Mouse (Mus musculus): ENCODE data around the gene Timm22. TPM values are rescaled to one million over a fixed set of nuclear protein-coding genes. Genes with fewer than 3 reads are reported as not detected.

Gene Timm22
- polyA plus RNA-seq, 1 experiment from 2014 or later: 119 TPM

DNA sequence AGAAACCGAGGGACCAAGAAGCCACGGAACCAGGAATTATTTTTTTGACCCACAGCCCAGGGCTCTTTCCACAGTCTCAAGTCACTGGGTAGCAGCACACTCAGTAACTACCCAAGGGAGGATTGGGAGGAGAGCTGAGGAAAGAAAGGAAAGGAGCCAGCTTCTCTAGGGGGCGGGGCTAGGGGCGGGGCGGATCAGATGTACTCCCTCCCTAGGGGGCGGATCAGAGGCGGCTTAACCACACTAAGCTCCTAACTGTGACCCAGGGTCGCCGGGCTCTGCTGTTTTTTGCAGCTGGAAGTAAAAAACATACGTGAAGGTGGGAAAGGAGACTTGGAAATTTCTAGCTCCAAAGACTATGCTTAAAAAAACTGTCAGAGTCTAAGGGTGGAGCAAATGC is 39.5 kb downstream of the Timm22 start:
- Histone ChIP-seq H3K27ac (peak overlapping the region; percentile 44; the same call in 1 of the 2 replicates), H3K4me3 (no peak overlapping the region), H3K4me2 (no peak overlapping the region), H3K9me3 (no peaks in the 10 kb centered on the region), H3K4me1 (replicated peaks) (peaks cover 72% of the 10 kb centered on the region), H3K9ac (no peak overlapping the region; the same call in 1 of the 2 replicates), H3K36me3 (peaks cover 68% of the 10 kb centered on the region), H3K27me3 (no peaks in the 10 kb centered on the region)
- no peak for ATAC-seq (ENCODE audit: low FRiP score)
- WGBS: 3% methylated on average over 10 of the region's 10 CpGs

DNA sequence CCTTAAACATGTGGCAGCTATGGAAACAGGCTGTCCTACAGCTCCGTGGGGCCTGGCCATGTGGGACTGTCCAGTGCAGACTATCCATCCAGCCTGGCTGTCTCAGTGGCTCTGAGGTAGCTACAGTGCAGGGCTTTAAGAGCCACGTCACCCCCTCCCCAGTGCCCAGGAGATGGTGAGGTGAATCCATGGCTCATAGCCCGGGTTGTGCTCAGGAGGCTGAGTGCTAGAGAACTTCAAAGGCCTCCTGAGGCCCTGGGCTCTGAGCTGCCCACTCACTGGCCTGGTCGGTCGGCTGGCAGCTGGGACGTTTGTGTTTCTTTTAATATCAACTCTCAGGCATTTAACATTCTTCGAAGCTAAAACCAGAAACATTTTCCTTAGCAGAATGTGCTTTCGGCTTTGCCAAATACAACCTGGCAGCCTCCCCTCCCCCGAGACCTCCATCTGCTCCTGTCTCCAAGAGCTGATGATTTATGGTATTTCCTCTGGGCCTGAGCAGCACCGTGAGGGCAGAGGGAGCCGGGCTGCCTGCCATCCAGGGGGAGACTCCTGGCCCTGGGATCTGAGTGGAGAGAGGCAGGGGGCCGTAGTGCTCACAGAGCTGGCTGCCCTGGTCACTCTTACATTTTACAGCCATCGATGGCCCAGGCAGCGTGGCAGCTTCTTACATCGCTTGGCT is 42.9 kb downstream of the Timm22 start:
- H3K4me2 ChIP-seq: peak overlapping the region; percentile 25; the same call in 1 of the 2 replicates

DNA sequence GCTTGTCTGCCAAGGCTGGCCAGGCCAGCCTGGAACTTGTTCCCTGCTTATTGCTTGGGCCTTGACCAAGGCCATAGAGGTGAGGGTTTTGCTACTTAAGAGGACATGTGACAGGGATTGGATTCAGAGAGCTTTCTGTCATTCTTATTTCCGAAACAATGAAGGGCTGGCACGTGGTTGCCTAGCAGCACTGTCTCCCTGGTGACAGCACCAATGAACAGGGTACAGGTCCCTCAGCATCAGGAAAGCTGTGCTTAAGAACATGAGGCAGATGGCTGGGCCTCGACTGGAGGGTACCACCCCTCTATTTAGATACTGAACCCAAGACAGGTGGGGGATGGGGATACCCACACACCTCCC is 43.4 kb downstream of the Timm22 start:
- H3K9me3 ChIP-seq: no peaks in the 10 kb centered on the region
- H3K27me3 ChIP-seq: no peaks in the 10 kb centered on the region
- H3K4me3 ChIP-seq: no peak overlapping the region
- peaks cover 64% of the 10 kb centered on the region for H3K4me1 ChIP-seq (replicated peaks)
- peak overlapping the region; percentile 95 for H3K27ac ChIP-seq
- peak overlapping the region; percentile 25; the same call in 1 of the 2 replicates for H3K4me2 ChIP-seq
- 9% methylated on average over 3 of the region's 3 CpGs for WGBS
- H3K36me3 ChIP-seq: peaks cover 74% of the 10 kb centered on the region
- peak overlapping the region; percentile 65 for H3K9ac ChIP-seq
- peak; percentile 77 for ATAC-seq (ENCODE audit: low FRiP score)

More for the DNA sequence above, 42.9 kb downstream of the Timm22 start:
- peaks cover 64% of the 10 kb centered on the region for H3K4me1 ChIP-seq (replicated peaks)
- H3K4me3 ChIP-seq: no peak overlapping the region
- H3K27ac ChIP-seq: peak overlapping the region; percentile 95
- H3K27me3 ChIP-seq: no peaks in the 10 kb centered on the region
- peak; percentile 74 for ATAC-seq (ENCODE audit: low FRiP score)
- peaks cover 75% of the 10 kb centered on the region for H3K36me3 ChIP-seq
- 12% methylated on average over 15 of the region's 15 CpGs for WGBS
- H3K9ac ChIP-seq: peak overlapping the region; percentile 65
- no peaks in the 10 kb centered on the region for H3K9me3 ChIP-seq

DNA sequence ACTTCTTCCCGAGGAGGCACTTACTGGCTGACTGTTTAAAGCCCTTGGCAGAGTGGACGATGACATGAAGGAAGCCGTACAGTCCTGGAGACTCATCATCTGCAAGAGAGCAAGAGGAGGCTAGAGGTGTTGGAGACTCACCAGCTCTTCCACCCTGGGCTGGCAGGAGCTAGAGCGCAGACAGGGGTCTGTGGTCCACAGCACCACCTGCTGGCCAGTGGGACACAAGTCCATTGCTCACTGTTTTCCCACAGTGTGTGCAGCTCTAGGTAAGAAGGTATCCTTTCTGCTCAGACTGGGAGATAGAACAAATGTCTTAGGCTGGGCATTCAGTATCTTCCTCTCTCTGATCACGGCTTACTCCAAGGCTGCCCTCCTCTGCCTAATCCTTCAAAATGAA is 47.7 kb downstream of the Timm22 start:
- no peaks in the 10 kb centered on the region for H3K27me3 ChIP-seq
- no peak overlapping the region for H3K27ac ChIP-seq
- no peak overlapping the region for H3K9ac ChIP-seq
- H3K4me2 ChIP-seq: no peak overlapping the region
- H3K4me3 ChIP-seq: no peak overlapping the region
- 60% methylated on average over 5 of the region's 5 CpGs for WGBS
- H3K36me3 ChIP-seq: peaks cover 84% of the 10 kb centered on the region
- H3K9me3 ChIP-seq: no peaks in the 10 kb centered on the region
- peaks cover 32% of the 10 kb centered on the region for H3K4me1 ChIP-seq (replicated peaks)
- no peak for ATAC-seq (ENCODE audit: low FRiP score)

DNA sequence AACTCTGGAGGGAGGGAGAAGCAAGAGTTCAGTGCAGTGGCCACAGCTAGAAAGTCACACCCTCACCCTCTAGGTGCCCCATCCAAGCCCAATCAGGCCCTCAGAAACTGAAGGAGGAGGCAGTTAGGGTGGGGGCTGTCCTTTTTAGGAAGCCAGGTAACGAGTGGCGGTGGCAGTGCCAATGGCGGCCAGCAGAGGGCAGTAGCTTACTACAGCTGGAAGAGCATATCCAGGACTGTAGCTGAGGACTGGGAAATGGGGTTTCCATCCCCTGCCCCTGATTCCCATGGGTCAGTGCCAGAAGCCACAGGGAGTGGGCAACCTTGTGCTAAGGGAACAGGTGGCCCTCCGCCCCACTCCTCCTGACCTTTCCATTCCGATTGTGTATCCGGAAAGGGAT is 49.5 kb downstream of the Timm22 start:
- H3K27ac ChIP-seq: 0 out of 2 replicates have a peak overlapping the region, but pooled peaks have one; percentile 30
- no peak overlapping the region for H3K4me3 ChIP-seq
- no peaks in the 10 kb centered on the region for H3K9me3 ChIP-seq
- no peaks in the 10 kb centered on the region for H3K27me3 ChIP-seq
- 10% methylated on average over 6 of the region's 6 CpGs for whole genome bisulfite sequencing
- peaks cover 84% of the 10 kb centered on the region for H3K36me3 ChIP-seq
- H3K4me1 ChIP-seq (replicated peaks): peaks cover 18% of the 10 kb centered on the region
- ATAC-seq (ENCODE audit: low FRiP score): peak; percentile 53; the same call in 1 of the 2 replicates
- no peak overlapping the region for H3K4me2 ChIP-seq
- no peak overlapping the region for H3K9ac ChIP-seq

DNA sequence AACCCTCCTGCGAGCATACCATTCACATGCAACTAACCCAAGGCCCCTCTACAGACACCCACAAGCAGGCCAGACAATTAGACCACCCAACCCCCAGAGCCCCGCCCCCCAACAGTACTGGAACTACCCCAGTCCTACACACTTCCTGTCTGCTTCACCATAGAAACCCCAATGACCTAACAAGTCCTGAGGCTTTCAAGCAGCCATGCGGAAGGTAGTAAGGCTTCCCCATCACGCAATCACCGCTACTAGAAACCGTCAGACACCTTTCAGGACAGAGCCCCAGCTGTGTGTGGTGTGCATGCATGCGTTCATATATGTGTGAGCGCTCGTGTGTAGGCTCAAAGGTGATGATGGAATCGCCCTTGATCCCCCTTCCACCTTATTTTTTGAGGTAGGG is 50.1 kb downstream of the Timm22 start:
- 0 out of 2 replicates have a peak, but pooled peaks have one; percentile 27 for ATAC-seq (ENCODE audit: low FRiP score)
- H3K27ac ChIP-seq: 0 out of 2 replicates have a peak overlapping the region, but pooled peaks have one; percentile 30

DNA sequence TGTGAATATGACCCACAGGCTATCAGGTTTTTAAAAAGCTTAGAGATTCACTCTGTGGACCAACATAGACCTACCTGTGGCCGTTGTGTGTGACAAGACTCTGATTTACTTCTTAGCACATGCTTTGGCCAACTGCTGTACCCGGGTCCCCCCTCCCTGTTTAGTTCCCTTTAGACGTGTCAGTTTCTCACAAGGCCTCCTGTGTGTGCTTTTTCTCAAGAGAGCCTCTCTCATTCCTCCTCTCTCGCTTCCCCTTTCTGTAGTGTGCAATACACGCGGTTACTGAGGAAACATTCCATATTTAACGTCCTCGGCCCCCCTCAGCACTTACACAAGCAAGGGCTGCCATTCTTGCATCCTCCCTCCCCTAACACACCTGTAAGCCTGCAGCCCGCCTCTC is 52.0 kb downstream of the Timm22 start:
- Histone ChIP-seq H3K36me3 (peaks cover 84% of the 10 kb centered on the region), H3K9me3 (no peaks in the 10 kb centered on the region), H3K4me2 (no peak overlapping the region), H3K9ac (no peak overlapping the region), H3K27me3 (no peaks in the 10 kb centered on the region), H3K4me3 (no peak overlapping the region), H3K4me1 (replicated peaks) (peaks cover 36% of the 10 kb centered on the region), H3K27ac (no peak overlapping the region)
- 85% methylated on average over 9 of the region's 9 CpGs for WGBS
- ATAC-seq (ENCODE audit: low FRiP score): no peak

More for the DNA sequence above, 50.1 kb downstream of the Timm22 start:
- H3K9ac ChIP-seq: 0 out of 2 replicates have a peak overlapping the region, but pooled peaks have one; percentile 29
- H3K27me3 ChIP-seq: no peaks in the 10 kb centered on the region
- whole genome bisulfite sequencing: 64% methylated on average over 10 of the region's 10 CpGs
- H3K4me2 ChIP-seq: no peak overlapping the region
- H3K9me3 ChIP-seq: no peaks in the 10 kb centered on the region
- peaks cover 84% of the 10 kb centered on the region for H3K36me3 ChIP-seq
- peaks cover 21% of the 10 kb centered on the region for H3K4me1 ChIP-seq (replicated peaks)
- H3K4me3 ChIP-seq: no peak overlapping the region

DNA sequence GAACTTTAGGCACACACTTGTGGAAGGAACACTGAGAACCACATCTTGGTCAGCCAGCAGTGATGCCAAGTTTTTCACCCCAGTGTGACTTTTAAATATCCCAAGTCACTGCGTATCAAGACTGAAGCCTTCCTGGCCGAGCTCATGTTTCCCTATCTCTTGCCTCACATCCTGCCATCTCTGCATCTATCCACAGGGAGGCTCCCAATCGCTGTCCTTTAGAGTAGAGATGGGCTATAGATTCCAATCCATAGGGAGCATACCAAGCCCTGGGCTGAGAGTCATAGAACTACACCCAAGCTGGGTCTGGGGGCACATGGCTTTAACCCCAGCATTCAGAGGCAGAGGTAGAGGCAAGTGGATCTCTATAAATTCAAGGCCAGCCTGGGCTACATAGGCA is 52.7 kb downstream of the Timm22 start:
- 74% methylated on average over 3 of the region's 3 CpGs for WGBS
- Histone ChIP-seq H3K27me3 (no peaks in the 10 kb centered on the region), H3K4me3 (no peak overlapping the region), H3K27ac (no peak overlapping the region), H3K4me1 (replicated peaks) (peaks cover 43% of the 10 kb centered on the region), H3K36me3 (peaks cover 84% of the 10 kb centered on the region), H3K9ac (no peak overlapping the region), H3K4me2 (no peak overlapping the region), H3K9me3 (no peaks in the 10 kb centered on the region)
- ATAC-seq (ENCODE audit: low FRiP score): no peak

DNA sequence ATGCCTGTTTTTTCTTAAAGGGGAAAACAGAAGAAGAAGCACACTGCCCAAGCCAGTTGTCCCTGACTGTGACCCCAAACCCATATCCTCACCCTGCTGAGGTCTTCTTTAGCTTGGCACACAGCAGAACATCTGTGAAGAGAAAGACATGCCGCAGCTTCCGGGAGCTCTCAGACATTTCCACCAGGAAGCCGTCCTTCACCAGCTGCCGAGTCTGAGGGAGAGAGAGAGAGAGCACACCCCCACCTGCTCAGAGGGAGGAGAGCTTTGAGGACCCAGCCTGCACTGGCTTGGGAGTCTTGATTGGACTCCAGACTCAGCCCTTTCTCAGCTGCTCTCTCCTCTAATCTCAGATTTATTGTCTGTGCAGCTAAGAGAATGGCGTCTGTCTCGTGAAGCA is 54.4 kb downstream of the Timm22 start:
- H3K27ac ChIP-seq: peak overlapping the region; percentile 80
- 67% methylated on average over 6 of the region's 6 CpGs for WGBS
- H3K27me3 ChIP-seq: no peaks in the 10 kb centered on the region
- H3K4me1 ChIP-seq (replicated peaks): peaks cover 59% of the 10 kb centered on the region
- no peak overlapping the region for H3K9ac ChIP-seq
- no peak overlapping the region for H3K4me2 ChIP-seq
- no peak overlapping the region for H3K4me3 ChIP-seq
- ATAC-seq (ENCODE audit: low FRiP score): no peak
- H3K9me3 ChIP-seq: no peaks in the 10 kb centered on the region
- peaks cover 70% of the 10 kb centered on the region for H3K36me3 ChIP-seq

DNA sequence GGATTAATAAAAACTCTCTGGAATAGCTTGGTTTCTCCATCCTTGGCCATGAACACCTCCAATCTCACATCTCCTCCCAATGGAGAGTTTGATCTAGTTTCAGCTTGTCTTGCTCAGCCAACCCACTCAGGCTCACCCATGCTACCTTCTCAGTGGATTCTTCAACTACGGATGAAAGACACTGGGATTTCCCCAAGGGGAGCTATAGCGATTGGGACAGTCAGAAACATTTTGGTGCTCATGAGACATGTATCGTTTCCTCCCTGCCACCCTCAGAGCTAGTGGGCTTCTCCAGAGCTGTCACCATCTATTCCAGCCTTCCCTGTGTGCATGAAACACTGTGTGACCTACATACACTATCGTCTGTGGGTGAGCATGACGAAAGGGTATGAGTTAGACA is 54.9 kb downstream of the Timm22 start:
- Histone ChIP-seq H3K4me3 (no peak overlapping the region), H3K9me3 (no peaks in the 10 kb centered on the region), H3K4me2 (no peak overlapping the region), H3K27me3 (no peaks in the 10 kb centered on the region), H3K27ac (peak overlapping the region; percentile 80), H3K36me3 (peaks cover 70% of the 10 kb centered on the region), H3K4me1 (replicated peaks) (peaks cover 60% of the 10 kb centered on the region), H3K9ac (no peak overlapping the region)
- no peak for ATAC-seq (ENCODE audit: low FRiP score)
- WGBS: 72% methylated on average over 5 of the region's 5 CpGs

DNA sequence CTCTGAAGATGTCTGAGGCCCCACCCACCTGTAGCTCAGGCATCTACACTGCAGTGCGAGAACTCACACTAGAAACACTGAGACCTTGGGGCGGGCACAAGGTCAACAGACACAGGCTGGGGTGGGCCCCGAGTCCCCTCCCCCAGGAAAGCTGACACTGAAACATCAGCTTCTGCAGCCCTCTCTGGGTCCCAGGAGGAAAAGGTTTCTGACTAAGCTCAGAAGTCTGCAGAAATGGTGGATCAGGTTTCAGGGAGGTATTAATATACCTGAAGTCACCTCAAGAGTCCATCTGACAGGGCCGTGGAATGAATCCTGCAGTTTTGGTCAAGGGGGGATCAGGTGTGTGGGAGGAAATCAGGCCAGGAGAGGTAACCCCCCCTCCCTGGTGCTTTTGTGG is 59.1 kb downstream of the Timm22 start:
- Histone ChIP-seq H3K27ac (peak overlapping the region; percentile 97; the same call in 1 of the 2 replicates), H3K9ac (peak overlapping the region; percentile 85), H3K27me3 (no peaks in the 10 kb centered on the region), H3K4me2 (peak overlapping the region; percentile 78), H3K9me3 (no peaks in the 10 kb centered on the region), H3K36me3 (peaks cover 37% of the 10 kb centered on the region), H3K4me3 (peak overlapping the region; percentile 46; the same call in 1 of the 2 replicates), H3K4me1 (replicated peaks) (peaks cover 94% of the 10 kb centered on the region)
- WGBS: 84% methylated on average over 4 of the region's 4 CpGs
- ATAC-seq (ENCODE audit: low FRiP score): no peak
